20 mouse cellular contexts compared by ENCODE assay signal in the genomic region with DNA sequence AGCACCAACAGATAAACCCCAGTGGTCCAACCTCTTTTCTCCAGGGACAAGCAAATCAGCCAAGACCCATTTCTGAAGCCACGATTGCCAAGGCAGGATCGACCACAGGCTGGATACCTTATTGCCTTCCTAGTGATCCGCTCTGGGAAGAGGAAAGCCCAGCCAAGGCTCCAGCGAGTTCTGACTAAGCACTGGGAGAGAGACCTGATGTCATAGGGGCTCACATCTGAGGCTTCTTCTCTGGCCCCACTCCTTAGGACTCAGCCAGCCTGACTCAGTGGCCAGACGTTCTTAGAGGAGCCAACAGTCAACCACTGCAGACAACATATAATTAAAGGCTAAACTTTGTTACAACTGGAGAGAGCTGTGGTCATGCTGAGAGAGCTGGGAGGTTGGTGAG. TPM values are rescaled to one million over a fixed set of nuclear protein-coding genes. Genes with fewer than 3 reads are reported as not detected.
DNase-seq lines count a peak whose midpoint lies in the region; ATAC-seq lines count a peak whose summit lies in the region.
"Had no signal": no experiment of that assay in that cellular context is flagged by ENCODE, and none has a peak within 500 bp of the region (broad histone marks: within the 10 kb centered on the region; RNA-seq: fewer than 3 reads in every experiment).

No protein-coding gene starts in this region.

- 62% methylated on average over 5 of the region's 5 CpGs for whole genome bisulfite sequencing in heart, embryonic 12.5 days
- WGBS in neural tube, embryonic 13.5 days = 74% methylated on average over 5 of the region's 5 CpGs
- WGBS in neural tube, embryonic 15.5 days = 76% methylated on average over 5 of the region's 5 CpGs
- 67% methylated on average over 5 of the region's 5 CpGs for WGBS in embryonic facial prominence, embryonic 15.5 days
- 80% methylated on average over 5 of the region's 5 CpGs for WGBS in midbrain, embryonic 13.5 days

- no peaks in the 10 kb centered on the region for H3K9me3 ChIP-seq in heart, embryonic 12.5 days (replicated peaks)
- no peaks in the 10 kb centered on the region for H3K9me3 ChIP-seq in neural tube, embryonic 13.5 days
- no peaks in the 10 kb centered on the region for H3K9me3 ChIP-seq in neural tube, embryonic 15.5 days (replicated peaks)
- no peaks in the 10 kb centered on the region for H3K9me3 ChIP-seq in embryonic facial prominence, embryonic 15.5 days (replicated peaks)
- H3K9me3 ChIP-seq in midbrain, embryonic 13.5 days = no peaks in the 10 kb centered on the region
- H3K9me3 ChIP-seq: forebrain, embryonic 15.5 days had no signal

- intact Hi-C loops in heart, postnatal 36 days (cut with DNase I) = no loop called here

- no peaks in the 10 kb centered on the region for H3K36me3 ChIP-seq in heart, embryonic 12.5 days
- no peaks in the 10 kb centered on the region for H3K36me3 ChIP-seq in neural tube, embryonic 13.5 days
- no peaks in the 10 kb centered on the region for H3K36me3 ChIP-seq in neural tube, embryonic 15.5 days
- no peaks in the 10 kb centered on the region for H3K36me3 ChIP-seq in embryonic facial prominence, embryonic 15.5 days
- no peaks in the 10 kb centered on the region for H3K36me3 ChIP-seq in midbrain, embryonic 13.5 days
- H3K36me3 ChIP-seq: forebrain, embryonic 15.5 days had no signal

- no peak overlapping the region for H3K4me3 ChIP-seq in heart, embryonic 12.5 days
- H3K4me3 ChIP-seq in neural tube, embryonic 13.5 days = no peak overlapping the region
- no peak overlapping the region for H3K4me3 ChIP-seq in neural tube, embryonic 15.5 days (replicated peaks)
- no peak overlapping the region for H3K4me3 ChIP-seq in embryonic facial prominence, embryonic 15.5 days (replicated peaks)
- H3K4me3 ChIP-seq in midbrain, embryonic 13.5 days (replicated peaks) = no peak overlapping the region
- H3K4me3 ChIP-seq: erythroblast, embryonic 14.5 days; forebrain, embryonic 15.5 days had no signal

- H3K27me3 ChIP-seq in heart, embryonic 12.5 days (replicated peaks) = 0 out of 2 replicates have a peak, but pooled peaks cover 3% of the 10 kb centered on the region
- no peaks in the 10 kb centered on the region for H3K27me3 ChIP-seq in neural tube, embryonic 13.5 days
- H3K27me3 ChIP-seq in neural tube, embryonic 15.5 days (replicated peaks) = no peaks in the 10 kb centered on the region
- H3K27me3 ChIP-seq in embryonic facial prominence, embryonic 15.5 days = no peaks in the 10 kb centered on the region
- H3K27me3 ChIP-seq in midbrain, embryonic 13.5 days = no peaks in the 10 kb centered on the region
- H3K27me3 ChIP-seq: forebrain, embryonic 15.5 days had no signal

- H3K9ac ChIP-seq in heart, embryonic 12.5 days = no peak overlapping the region
- no peak overlapping the region for H3K9ac ChIP-seq in neural tube, embryonic 13.5 days
- H3K9ac ChIP-seq in neural tube, embryonic 15.5 days (replicated peaks) = no peak overlapping the region
- H3K9ac ChIP-seq in embryonic facial prominence, embryonic 15.5 days = no peak overlapping the region
- H3K9ac ChIP-seq in midbrain, embryonic 13.5 days (replicated peaks) = no peak overlapping the region
- H3K9ac ChIP-seq: forebrain, embryonic 15.5 days; liver, postnatal 0 days had no signal

- no peak for ATAC-seq in heart, embryonic 12.5 days (ENCODE audit: insufficient number of reproducible peaks, low FRiP score)
- ATAC-seq in neural tube, embryonic 13.5 days (ENCODE audit: low read depth) = no peak
- ATAC-seq in neural tube, embryonic 15.5 days (ENCODE audit: low FRiP score) = no peak
- ATAC-seq in embryonic facial prominence, embryonic 15.5 days (ENCODE audit: insufficient number of reproducible peaks, low FRiP score, low TSS enrichment, low read depth) = peak; percentile 31; the same call in 1 of the 2 replicates
- no peak for ATAC-seq in midbrain, embryonic 13.5 days
- ATAC-seq: activated CD4-positive, CD25-positive, alpha-beta regulatory T cell, adult 4 months; forebrain, embryonic 15.5 days; liver, postnatal 0 days had no signal

- H3K4me1 ChIP-seq in heart, embryonic 12.5 days (replicated peaks) = peaks cover 55% of the 10 kb centered on the region
- H3K4me1 ChIP-seq in neural tube, embryonic 13.5 days (replicated peaks) = peaks cover 39% of the 10 kb centered on the region
- peaks cover 37% of the 10 kb centered on the region for H3K4me1 ChIP-seq in neural tube, embryonic 15.5 days
- peaks cover 44% of the 10 kb centered on the region for H3K4me1 ChIP-seq in embryonic facial prominence, embryonic 15.5 days
- H3K4me1 ChIP-seq in midbrain, embryonic 13.5 days (replicated peaks) = peaks cover 26% of the 10 kb centered on the region

- peak overlapping the region; percentile 60 for H3K27ac ChIP-seq in heart, embryonic 12.5 days (ENCODE audit: poor library complexity, severe bottlenecking)
- H3K27ac ChIP-seq in neural tube, embryonic 13.5 days (replicated peaks) = peak overlapping the region; percentile 39; the same call in 1 of the 2 replicates
- H3K27ac ChIP-seq in neural tube, embryonic 15.5 days (replicated peaks) = no peak overlapping the region
- H3K27ac ChIP-seq in embryonic facial prominence, embryonic 15.5 days (replicated peaks) = no peak overlapping the region
- H3K27ac ChIP-seq in midbrain, embryonic 13.5 days = no peak overlapping the region
- H3K27ac ChIP-seq: forebrain, embryonic 15.5 days had no signal

- DNase-seq in heart, postnatal 36 days = no peak
- DNase-seq in cerebellum, postnatal 36 days = no peak
- DNase-seq: adrenal gland, postnatal 14 days; B cell, adult 2 months; cerebellum, adult 11-12 months; cerebellum, postnatal 25 days; gastrocnemius, postnatal 25 days; kidney, adult 11 months; left cerebral cortex, postnatal 4 days; liver, postnatal 0 days; lung, postnatal 4 days; thymus, postnatal 14 days had no signal

- no peak overlapping the region for H3K4me2 ChIP-seq in heart, embryonic 12.5 days
- no peak overlapping the region for H3K4me2 ChIP-seq in neural tube, embryonic 13.5 days
- no peak overlapping the region for H3K4me2 ChIP-seq in neural tube, embryonic 15.5 days
- H3K4me2 ChIP-seq in embryonic facial prominence, embryonic 15.5 days (replicated peaks) = no peak overlapping the region
- H3K4me2 ChIP-seq in midbrain, embryonic 13.5 days (replicated peaks) = no peak overlapping the region
- H3K4me2 ChIP-seq: forebrain, embryonic 15.5 days had no signal

RNA-seq across cellular contexts. Expression of a gene that starts 59.6 kb away (rescaled TPM):
- polyA plus RNA-seq in heart, embryonic 12.5 days (2016; fragmentation: Nextera tagmentation; extraction: Ambion mirVana) = 46.6 and 48.7 TPM in 2 replicates
- 1 to 10 TPM; 7.2 to 7.3 TPM for total RNA-seq in heart, postnatal 36 days (2021)
- polyA plus RNA-seq in neural tube, embryonic 13.5 days (2015; fragmentation: Nextera tagmentation; extraction: Ambion mirVana) = 11.7 and 12.9 TPM in 2 replicates
- 11.4 and 15.6 TPM in 2 replicates for polyA plus RNA-seq in neural tube, embryonic 15.5 days (2015; fragmentation: Nextera tagmentation; extraction: Ambion mirVana)
- 27.0 and 30.3 TPM in 2 replicates for polyA plus RNA-seq in embryonic facial prominence, embryonic 15.5 days (2015; fragmentation: Nextera tagmentation; extraction: Ambion mirVana)
- polyA plus RNA-seq in midbrain, embryonic 13.5 days (2015; fragmentation: Nextera tagmentation; extraction: Ambion mirVana) = 21.6 and 21.8 TPM in 2 replicates

Comparison
In these comparisons a context has a peak if more than half of its experiments do, and no peak if none do; other contexts are left out.
1. H3K27ac ChIP-seq: peak in heart, embryonic 12.5 days (single experiment) and neural tube, embryonic 13.5 days (single experiment); none in neural tube, embryonic 15.5 days (single experiment), embryonic facial prominence, embryonic 15.5 days (single experiment) and midbrain, embryonic 13.5 days (single experiment).